Mouse (Mus musculus) adrenal gland, postnatal 36 days (tissue): ENCODE results near the gene Sorcs3. TPM values are rescaled to one million over a fixed set of nuclear protein-coding genes. Genes with fewer than 3 reads are reported as not detected.
A peak's percentile ranks its signal among the peaks of the same experiment; 100 is the strongest.

Experiments
- DNase-seq, 2 experiments: peaks; one replicate each; pipeline ENCODE4 v3.0.0; 2021; ENCODE audit warnings: mixed read lengths in 1 of 2
- total RNA-seq, 2 experiments: library from RNA; stranded (reverse); gene quantifications; 2 replicates each; pipeline ENCODE4 v1.2.3; 2021

The Sorcs3 gene
- total RNA-seq, 2 experiments from 2014 or later = not detected

GRCm38 (mm10) chr19:48283217-48283616, 77.4 kb downstream of the Sorcs3 start:
- no peak for DNase-seq

- no peak for DNase-seq
These were observed 79.9 kb downstream of the Sorcs3 start for GRCm38 (mm10) chr19:48285602-48286225.

- no peak for DNase-seq
These were observed 88.4 kb downstream of the Sorcs3 start for GRCm38 (mm10) chr19:48294251-48294650.

- no peak for DNase-seq
These were observed 92.6 kb downstream of the Sorcs3 start for GRCm38 (mm10) chr19:48298384-48298783.

GRCm38 (mm10) chr19:48300440-48301231, 94.8 kb downstream of the Sorcs3 start:
- DNase-seq = no peak

GRCm38 (mm10) chr19:48301300-48301699, 95.5 kb downstream of the Sorcs3 start:
- DNase-seq = no peak

GRCm38 (mm10) chr19:48308341-48308740, 102.5 kb downstream of the Sorcs3 start:
- DNase-seq = no peak

- no peak for DNase-seq
These were observed 103.9 kb downstream of the Sorcs3 start for GRCm38 (mm10) chr19:48309531-48310337.

- DNase-seq = no peak
These were observed 104.5 kb downstream of the Sorcs3 start for GRCm38 (mm10) chr19:48310338-48310710.

- no peak for DNase-seq
These were observed 108.0 kb downstream of the Sorcs3 start for GRCm38 (mm10) chr19:48313776-48314175.

GRCm38 (mm10) chr19:48327115-48327514, 121.3 kb downstream of the Sorcs3 start:
- no peak for DNase-seq

- DNase-seq = no peak
These were observed 122.3 kb downstream of the Sorcs3 start for GRCm38 (mm10) chr19:48328171-48328570.

GRCm38 (mm10) chr19:48331640-48332039, 125.8 kb downstream of the Sorcs3 start:
- peak in 1 of 2 experiments; percentile 2 for DNase-seq

GRCm38 (mm10) chr19:48333085-48333484, 127.3 kb downstream of the Sorcs3 start:
- no peak for DNase-seq

- DNase-seq = no peak
These were observed 131.6 kb downstream of the Sorcs3 start for GRCm38 (mm10) chr19:48337461-48337860.

- no peak for DNase-seq
These were observed 132.3 kb downstream of the Sorcs3 start for GRCm38 (mm10) chr19:48338098-48338497.

GRCm38 (mm10) chr19:48342770-48343169, 136.9 kb downstream of the Sorcs3 start:
- DNase-seq = no peak

GRCm38 (mm10) chr19:48343442-48343841, 137.6 kb downstream of the Sorcs3 start:
- DNase-seq = no peak

- DNase-seq = no peak
These were observed 141.3 kb downstream of the Sorcs3 start for GRCm38 (mm10) chr19:48347116-48347515.

- no peak for DNase-seq
These were observed 151.0 kb downstream of the Sorcs3 start for GRCm38 (mm10) chr19:48356806-48357205.

GRCm38 (mm10) chr19:48362167-48362566, 156.3 kb downstream of the Sorcs3 start:
- no peak for DNase-seq

GRCm38 (mm10) chr19:48368056-48368455, 162.2 kb downstream of the Sorcs3 start:
- no peak for DNase-seq

- no peak for DNase-seq
These were observed 166.0 kb downstream of the Sorcs3 start for GRCm38 (mm10) chr19:48371787-48372186.
